Mouse (Mus musculus) ES-E14 (cell line): ENCODE data around the gene Prkcz. TPM values are rescaled to one million over a fixed set of nuclear protein-coding genes. Genes with fewer than 3 reads are reported as not detected.

Experiments
- DNase-seq: peaks from one replicate; pipeline ENCODE4 v3.0.0-alpha.2; 2013; ENCODE audit warnings: low read depth, low spot score
- H3K27ac ChIP-seq: 2 replicates; pipeline ENCODE4 v1.5.1; 2012; ENCODE audit warnings: low read depth, mild to moderate bottlenecking, low read length, moderate library complexity, mixed read lengths; ENCODE audit not compliant: poor library complexity, insufficient read depth, severe bottlenecking
- H3K36me3 ChIP-seq: 2 replicates; pipeline ENCODE4 v1.6.1; 2012; ENCODE audit warnings: mild to moderate bottlenecking, low read length, moderate library complexity, mixed read lengths; ENCODE audit not compliant: control insufficient read depth, poor library complexity, insufficient read depth, severe bottlenecking
- H3K4me1 ChIP-seq, 2 experiments: fragments of 150-350 bp in 1 of 2; sonication (generic) in 1 of 2; 2 replicates each; pipeline ENCODE4 v1.6.1; 2012; ENCODE audit warnings: low read length in 2 of 2, mild to moderate bottlenecking in 1 of 2, mixed read lengths in 1 of 2; ENCODE audit not compliant: control insufficient read depth in 2 of 2, insufficient read depth in 2 of 2, poor library complexity in 1 of 2
- H3K4me3 ChIP-seq, 2 experiments: fragments of 150-350 bp in 1 of 2; sonication (generic) in 1 of 2; 2 replicates each; pipeline ENCODE4 v1.5.1; 2012; ENCODE audit warnings: low read length in 2 of 2, low read depth in 1 of 2, mild to moderate bottlenecking in 1 of 2, mixed read lengths in 1 of 2; ENCODE audit not compliant: insufficient read depth in 1 of 2, poor library complexity in 1 of 2, severe bottlenecking in 1 of 2
- H3K9ac ChIP-seq: 2 replicates; pipeline ENCODE4 v1.6.1; 2012; ENCODE audit warnings: low read depth, mild to moderate bottlenecking, low read length, mixed read lengths; ENCODE audit not compliant: poor library complexity, insufficient read depth, severe bottlenecking
- H3K9me3 ChIP-seq: fragments of 150-350 bp; sonication (generic); 2 replicates; pipeline ENCODE4 v1.6.1; 2012; ENCODE audit warnings: low read depth, mild to moderate bottlenecking, low read length; ENCODE audit not compliant: control insufficient read depth, insufficient read depth
- CHD2 ChIP-seq: IDR thresholded peaks from 2 replicates; pipeline ENCODE4 v1.6.1; 2014; ENCODE audit warnings: mild to moderate bottlenecking, low read depth, low read length, inconsistent platforms
- HCFC1 ChIP-seq: IDR thresholded peaks from 2 replicates; pipeline ENCODE4 v1.6.1; 2012; ENCODE audit warnings: low read length, inconsistent platforms, borderline replicate concordance; ENCODE audit not compliant: insufficient read depth
- MAFK ChIP-seq: IDR thresholded peaks from 2 replicates; pipeline ENCODE4 v1.6.1; 2014; ENCODE audit warnings: mild to moderate bottlenecking, low read depth, low read length, inconsistent platforms; ENCODE audit not compliant: insufficient read depth
- ZC3H11A ChIP-seq: IDR thresholded peaks from 2 replicates; pipeline ENCODE4 v1.6.1; 2012; ENCODE audit warnings: low read depth, mild to moderate bottlenecking, inconsistent platforms, low read length, borderline replicate concordance
- ZNF384 ChIP-seq: IDR thresholded peaks from 2 replicates; pipeline ENCODE4 v1.6.1; 2012; ENCODE audit warnings: low read depth, low read length, inconsistent platforms
- in situ Hi-C, 2 experiments: fragments of 600-800 bp; cut with MboI; formaldehyde crosslinking; loops; one replicate each; pipeline ENCODE4 v1.15.1; 2025; ENCODE audit warnings: low sequenced_read_pairs in 2 of 2, inconsistent platforms in 1 of 2; ENCODE audit not compliant: unreplicated experiment in 2 of 2
- total RNA-seq: library from RNA; depleted of rRNA; stranded (reverse); fragments of 300-350 nt; gene quantifications from 2 replicates; pipeline ENCODE4 v1.2.3, GENCODE M21; 2012

Gene Prkcz
- total RNA-seq, 1 experiment, result 17.0 TPM

DNA sequence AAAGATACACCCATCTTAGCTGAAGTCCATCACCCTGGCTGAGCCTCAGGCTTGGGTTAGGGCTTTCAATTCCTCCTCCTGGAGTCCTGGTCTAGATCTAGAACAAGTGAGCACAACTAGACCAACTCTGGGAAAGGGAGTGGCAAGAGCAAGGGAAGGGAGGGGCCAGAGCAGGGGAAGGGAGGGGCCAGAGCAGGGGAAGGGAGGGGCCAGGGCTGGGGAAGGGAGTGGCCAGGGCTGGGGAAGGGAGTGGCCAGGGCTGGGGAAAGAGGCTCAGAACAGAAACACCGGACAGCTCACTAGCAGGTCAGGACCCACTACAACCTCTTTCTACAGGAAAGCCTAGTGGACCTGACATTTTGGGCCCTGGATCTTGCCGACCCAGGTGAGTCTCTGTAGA, 42.9 kb downstream of the Prkcz start:
- TF ChIP-seq ZNF384 (no peak), HCFC1 (no peak), CHD2 (no peak), MAFK (no peak), ZC3H11A (no peak)
- Histone ChIP-seq H3K9ac (no peak overlapping the region), H3K9me3 (no peaks in the 10 kb centered on the region), H3K4me3 (peak overlapping the region in 1 of 2 experiments; percentile 29; a peak in 1 of 4 replicates), H3K4me1 (peaks cover 3 to 5% of the 10 kb centered on the region in 2 experiments; a peak in 1 of 4 replicates), H3K27ac (no peak overlapping the region), H3K36me3 (no peaks in the 10 kb centered on the region)
- peak; percentile 78 for DNase-seq
- in situ Hi-C loops, result no loop called here

GRCm38 (mm10) chr4:155315031-155315430, 46.1 kb downstream of the Prkcz start:
- Histone ChIP-seq H3K9ac (no peak overlapping the region), H3K36me3 (no peaks in the 10 kb centered on the region), H3K27ac (no peak overlapping the region), H3K4me3 (no peak overlapping the region), H3K4me1 (peaks cover 3% of the 10 kb centered on the region in 2 experiments; a peak in 1 of 4 replicates), H3K9me3 (no peaks in the 10 kb centered on the region)
- no peak for DNase-seq
- no peak for TF ChIP-seq HCFC1
- TF ChIP-seq CHD2, result no peak
- TF ChIP-seq ZC3H11A, result no peak
- TF ChIP-seq MAFK, result no peak
- TF ChIP-seq ZNF384, result no peak
- in situ Hi-C loops, result no loop called here

GRCm38 (mm10) chr4:155308679-155309078, 52.5 kb downstream of the Prkcz start:
- Histone ChIP-seq H3K4me3 (no peak overlapping the region), H3K36me3 (no peaks in the 10 kb centered on the region), H3K4me1 (peaks cover 4 to 7% of the 10 kb centered on the region in 2 experiments; a peak in 1 of 4 replicates), H3K27ac (no peak overlapping the region), H3K9me3 (no peaks in the 10 kb centered on the region), H3K9ac (no peak overlapping the region)
- in situ Hi-C loops, result no loop called here
- DNase-seq, result no peak
- no peak for TF ChIP-seq MAFK
- no peak for TF ChIP-seq ZC3H11A
- no peak for TF ChIP-seq ZNF384
- no peak for TF ChIP-seq CHD2
- TF ChIP-seq HCFC1, result no peak

- H3K36me3 ChIP-seq, result no peaks in the 10 kb centered on the region
- TF ChIP-seq ZC3H11A (peak; percentile 35; the same call in 1 of the 2 replicates), ZNF384 (no peak), HCFC1 (no peak), MAFK (no peak)
- H3K9ac ChIP-seq, result peak overlapping the region; percentile 57
- H3K4me1 ChIP-seq, result peaks cover 4 to 7% of the 10 kb centered on the region in 2 experiments; a peak in 1 of 4 replicates
- peak; percentile 56 for DNase-seq
- H3K27ac ChIP-seq, result no peak overlapping the region
- no peaks in the 10 kb centered on the region for H3K9me3 ChIP-seq
- in situ Hi-C loops, result no loop called here
- no peak overlapping the region for H3K4me3 ChIP-seq
Measured at GRCm38 (mm10) chr4:155308068-155308467, 53.1 kb downstream of the Prkcz start.

- no peaks in the 10 kb centered on the region for H3K9me3 ChIP-seq
- no peak for TF ChIP-seq HCFC1
- TF ChIP-seq ZC3H11A, result no peak
- TF ChIP-seq MAFK, result no peak
- no peak for TF ChIP-seq ZNF384
- no peak for TF ChIP-seq CHD2
- in situ Hi-C loops, result no loop called here
- no peak overlapping the region for H3K4me3 ChIP-seq
- peak overlapping the region; percentile 57 for H3K9ac ChIP-seq
- DNase-seq, result no peak
- H3K27ac ChIP-seq, result no peak overlapping the region
- H3K4me1 ChIP-seq, result peaks cover 4 to 7% of the 10 kb centered on the region in 2 experiments; a peak in 1 of 4 replicates
- no peaks in the 10 kb centered on the region for H3K36me3 ChIP-seq
Measured at GRCm38 (mm10) chr4:155307591-155307990, 53.6 kb downstream of the Prkcz start.
